Mouse (Mus musculus): ENCODE data around the gene Cdc42se1. TPM values are rescaled to one million over a fixed set of nuclear protein-coding genes. Genes with fewer than 3 reads are reported as not detected.

Cdc42se1 gene
- total RNA-seq, 2 experiments from 2014 or later: 15.5 TPM

DNA sequence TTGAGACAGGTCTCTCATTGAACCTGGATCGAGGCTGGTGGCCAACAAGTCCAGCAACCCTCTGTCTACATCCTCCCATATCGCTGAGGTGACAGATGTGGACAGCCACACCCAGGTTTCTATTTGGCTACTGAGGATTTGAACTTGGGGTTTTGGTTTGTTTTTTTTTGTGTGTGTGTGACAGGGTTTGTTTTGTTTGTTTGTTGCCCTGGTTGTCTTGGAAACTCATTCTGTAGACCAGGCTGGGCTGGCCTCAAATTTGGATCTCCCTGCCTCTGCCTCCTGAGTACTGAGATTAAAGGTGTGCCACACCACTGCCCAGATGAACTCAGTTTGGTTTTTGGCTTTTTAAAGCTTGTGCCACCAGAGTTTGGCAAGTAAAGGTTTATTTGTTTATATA is 5.5 kb upstream of the Cdc42se1 start:
- DNase-seq: no peak

DNA sequence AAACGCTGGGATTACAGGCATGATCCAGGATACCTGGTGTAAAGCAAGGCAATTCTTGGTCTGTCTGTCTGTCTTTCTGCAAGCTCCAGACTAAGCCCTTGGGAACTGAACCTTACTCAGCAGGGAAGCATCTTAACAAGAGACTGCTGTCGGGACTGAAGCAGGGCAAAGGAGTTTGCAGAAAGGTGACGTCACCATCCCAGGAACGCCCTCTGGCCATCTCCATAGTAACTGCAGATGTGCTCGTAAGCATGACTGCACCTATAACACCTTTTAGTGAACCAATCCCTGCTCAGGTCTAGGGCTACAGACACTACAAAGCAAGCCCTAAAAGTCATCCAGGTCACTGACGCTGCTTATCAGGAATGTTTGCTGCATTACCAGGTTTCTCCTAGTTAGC is 4.2 kb upstream of the Cdc42se1 start:
- DNase-seq: no peak

DNA sequence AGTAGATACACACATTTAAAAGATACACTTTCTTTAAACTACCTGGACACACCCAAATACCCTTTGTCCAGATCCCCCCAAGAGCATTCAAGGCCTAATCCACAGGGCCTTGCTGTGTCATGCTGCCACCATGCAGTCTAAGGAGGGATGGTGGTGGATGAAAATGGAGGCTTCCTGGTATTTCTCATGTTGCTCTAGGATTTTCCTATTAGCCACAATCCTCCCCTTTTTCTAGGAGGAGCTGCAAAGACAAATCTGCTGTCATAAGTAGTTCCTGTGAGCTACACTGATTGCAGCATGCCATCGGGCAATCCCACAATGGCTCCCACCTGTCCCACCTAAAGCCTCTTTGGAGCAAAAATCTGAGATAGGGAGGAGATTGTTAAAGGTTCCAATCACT is 1.3 kb upstream of the Cdc42se1 start:
- DNase-seq: no peak

DNA sequence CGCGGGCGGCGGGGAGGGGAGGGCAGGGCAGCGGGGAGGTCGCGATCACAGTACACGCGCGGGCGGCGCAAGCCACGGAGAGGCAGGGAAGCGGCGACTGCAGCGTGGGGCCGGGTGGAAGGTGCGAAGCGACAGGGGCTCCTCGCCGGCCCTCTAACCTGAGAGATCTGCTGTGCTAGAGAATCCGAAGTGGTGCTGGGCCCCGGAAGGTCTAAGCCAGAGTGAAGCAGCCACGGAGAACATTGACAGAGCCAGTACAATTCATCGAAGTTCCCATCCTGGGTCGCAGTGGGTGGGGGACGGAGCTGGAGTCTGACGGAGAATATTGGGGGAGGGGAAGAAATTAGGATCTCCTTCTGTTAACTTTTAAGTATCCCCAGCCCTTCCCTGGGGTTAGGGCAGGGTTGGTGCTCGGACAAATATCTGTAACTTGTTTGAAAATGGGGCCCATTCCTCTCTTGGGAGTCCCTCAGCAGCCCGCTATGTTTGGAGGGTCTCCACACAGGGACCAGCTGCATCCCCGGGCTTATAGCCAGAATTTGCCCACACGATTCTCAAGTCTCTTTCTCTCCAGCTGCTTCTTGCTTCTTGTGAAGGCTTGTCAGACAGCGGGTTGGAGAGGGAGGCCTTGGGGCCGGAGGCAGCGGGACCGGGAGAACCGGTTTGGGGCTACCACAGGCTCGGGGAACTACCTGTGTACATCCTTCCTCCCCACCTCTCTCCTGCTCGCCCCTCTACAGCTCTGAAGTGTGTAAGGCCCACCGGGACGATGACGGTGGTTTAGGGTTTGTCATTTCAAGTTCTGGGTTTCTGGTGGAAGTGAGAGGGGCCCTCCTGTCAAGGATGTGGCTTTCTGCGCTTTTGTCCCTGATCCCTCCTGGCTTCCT is 605 bp downstream of the Cdc42se1 start:
- DNase-seq: peak; percentile 29

DNA sequence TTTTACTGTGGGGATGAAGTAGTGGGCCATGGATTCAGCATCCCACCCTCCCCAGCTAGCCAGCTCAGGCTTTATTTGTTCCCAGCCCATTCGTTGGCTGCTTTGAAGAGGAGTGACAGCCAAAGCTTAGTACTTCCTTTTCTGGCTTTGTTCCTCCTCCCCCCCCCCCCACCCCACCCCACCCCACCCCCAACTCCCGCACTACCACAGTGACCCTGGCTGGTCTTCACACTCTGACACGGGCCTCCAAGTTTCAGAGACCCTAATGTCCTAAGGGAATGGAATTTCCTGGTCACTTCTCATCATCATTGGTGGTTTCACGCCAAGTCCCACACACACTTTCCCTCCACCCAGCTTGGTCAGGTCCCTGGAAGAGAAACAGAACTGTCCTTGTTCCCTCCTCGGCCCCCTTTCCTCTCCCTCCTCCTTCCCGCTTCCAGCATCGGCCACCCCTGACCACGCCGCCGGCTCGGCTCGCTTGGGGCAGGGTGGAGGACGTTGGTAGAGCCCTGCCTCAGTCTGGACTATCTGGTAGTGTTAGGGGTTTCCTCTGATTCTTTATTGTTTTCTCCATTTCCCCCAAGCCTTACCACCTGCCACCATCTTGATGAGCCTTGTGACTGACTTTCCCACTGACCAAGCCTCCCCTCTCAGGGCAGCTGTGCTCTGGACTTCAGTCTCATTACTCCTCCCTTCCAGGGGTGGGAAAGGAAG is 1.4 kb downstream of the Cdc42se1 start:
- DNase-seq: peak; percentile 52

DNA sequence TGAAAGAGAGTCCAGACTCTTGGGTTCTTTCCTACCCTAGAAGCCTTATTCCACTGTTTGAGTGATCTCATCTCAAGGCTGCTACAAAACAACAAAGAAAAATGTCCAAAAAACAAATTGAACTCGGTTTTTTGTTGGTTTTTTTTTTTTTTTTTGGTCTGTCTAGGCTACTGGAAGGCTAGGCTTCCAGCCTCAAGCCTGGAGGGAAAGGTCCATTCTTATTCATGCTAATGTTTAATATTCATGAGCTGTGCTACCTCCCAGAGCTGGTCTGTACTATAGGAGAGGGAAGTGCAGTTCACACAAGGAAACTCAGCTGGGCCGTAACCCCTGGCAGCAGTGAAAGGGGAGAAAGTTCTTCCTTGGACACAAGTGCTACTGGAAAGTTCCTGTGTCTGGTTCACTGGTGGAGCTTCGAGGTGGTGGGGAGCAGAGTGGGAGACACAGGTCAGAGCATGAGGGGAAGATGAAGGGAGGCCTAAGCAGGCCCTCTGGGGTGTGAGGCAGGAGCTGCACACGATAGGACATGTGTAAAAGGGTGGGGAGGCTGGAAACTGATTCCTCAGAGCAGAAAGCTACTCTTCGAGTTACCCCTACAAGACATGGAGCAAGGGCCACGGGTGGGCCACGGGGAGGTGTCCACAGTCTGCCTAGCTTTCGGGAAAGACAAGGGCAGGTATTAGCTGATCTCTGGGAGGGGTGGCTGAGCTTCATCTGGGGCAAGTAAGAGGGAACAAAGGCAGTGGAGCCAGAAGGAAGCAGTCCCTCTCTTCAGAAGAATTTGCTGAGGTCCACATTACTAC is 2.2 kb downstream of the Cdc42se1 start:
- DNase-seq: no peak

DNA sequence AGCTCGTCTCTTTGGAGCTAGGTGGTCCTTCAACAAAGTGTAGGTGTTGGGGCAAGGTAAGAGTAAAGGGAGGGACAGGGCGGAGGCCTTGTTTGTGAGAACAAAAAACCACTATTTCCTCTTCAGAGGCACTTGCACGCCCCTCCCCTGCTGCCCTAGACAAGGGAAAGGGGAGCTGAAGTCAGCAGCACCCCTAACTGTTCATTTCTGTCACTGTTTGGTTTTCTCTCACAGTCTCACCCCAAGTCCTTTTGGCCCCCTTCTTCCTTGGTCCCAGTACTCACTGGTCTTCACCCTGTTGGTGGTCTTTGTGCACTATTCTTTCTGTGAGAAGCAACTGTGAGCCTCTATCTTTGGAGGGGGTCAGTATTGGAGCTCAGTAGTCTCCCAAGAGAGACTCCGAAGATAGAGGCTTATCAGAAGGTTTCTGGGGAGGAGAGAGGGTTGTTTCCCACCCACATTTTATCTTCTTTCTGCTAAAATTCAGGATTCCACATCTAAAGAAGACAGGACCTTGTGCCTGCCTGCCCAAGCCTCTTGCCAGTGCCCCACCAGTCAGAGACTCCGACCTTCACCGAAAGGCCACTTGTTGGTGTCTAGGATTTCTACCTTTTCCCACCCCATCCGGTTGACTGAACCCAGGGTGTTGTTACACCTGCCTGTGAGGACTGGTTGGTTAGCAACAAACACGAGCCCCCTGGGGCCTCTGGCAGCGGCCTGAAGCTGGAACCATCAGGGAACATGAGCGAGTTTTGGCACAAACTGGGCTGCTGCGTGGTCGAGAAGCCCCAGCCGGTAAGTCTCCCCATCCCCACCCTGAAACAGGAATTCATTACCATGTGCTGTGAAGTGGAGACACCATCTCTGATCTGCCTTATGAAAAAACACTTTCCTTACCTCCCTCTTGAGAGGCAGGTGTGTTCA is 3.0 kb downstream of the Cdc42se1 start, which contains the start of gene Mllt11:
TSS of gene Mllt11 (minus strand) at position 874 of the 924 bp plus-strand sequence.
- no peak for DNase-seq

DNA sequence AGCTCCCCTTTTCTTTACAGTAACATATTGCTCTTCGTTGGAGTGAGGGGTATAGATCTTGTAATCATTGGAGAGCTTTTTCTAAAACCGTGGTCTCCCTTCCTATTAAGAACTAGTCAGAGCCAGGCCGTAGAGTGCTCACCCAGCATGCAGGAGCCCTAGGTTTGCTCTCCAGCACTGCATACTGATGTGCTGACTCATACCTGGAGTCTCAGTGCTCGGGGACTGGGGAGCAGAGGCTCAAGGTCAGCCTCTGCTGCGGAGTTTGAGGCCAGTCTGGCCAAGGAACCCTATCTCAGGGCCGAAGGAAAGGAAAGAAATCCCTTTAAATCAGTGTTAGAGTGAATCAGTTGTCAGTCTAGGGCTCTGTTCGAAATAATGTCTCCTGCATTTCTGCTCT is 4.2 kb downstream of the Cdc42se1 start:
- no peak for DNase-seq

DNA sequence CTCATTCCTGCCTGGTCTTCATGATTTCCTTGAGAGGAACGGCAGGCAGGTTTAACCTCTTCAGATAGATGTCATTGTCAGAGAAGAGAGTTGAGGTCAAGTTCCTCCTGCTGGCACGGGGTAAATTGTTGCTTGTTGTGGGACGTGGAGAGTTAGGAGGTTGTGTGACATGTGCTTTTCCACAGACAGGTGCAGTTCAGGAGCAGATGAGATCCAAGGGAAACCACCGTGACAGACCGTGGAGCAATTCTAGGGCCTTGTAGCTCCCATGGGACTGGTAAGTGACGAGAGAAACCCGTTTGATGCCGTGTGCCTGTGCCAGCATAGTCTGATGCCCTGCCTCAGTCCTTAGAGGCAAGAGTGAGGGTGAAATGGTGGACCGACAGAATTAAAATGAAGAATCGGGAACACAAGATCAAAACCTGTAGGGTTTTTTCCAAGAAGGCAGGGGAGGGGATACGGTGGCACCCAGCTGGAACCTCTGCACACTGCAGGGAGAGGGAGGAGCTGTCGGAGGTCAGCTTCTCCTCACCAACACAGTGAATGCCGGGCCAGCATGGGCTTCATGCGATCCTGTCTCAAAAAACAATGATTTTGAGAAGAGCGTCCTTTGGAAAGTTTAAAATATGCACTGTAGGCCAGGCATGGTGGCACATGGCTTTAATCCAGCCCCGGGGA is 4.9 kb downstream of the Cdc42se1 start:
- DNase-seq: no peak

DNA sequence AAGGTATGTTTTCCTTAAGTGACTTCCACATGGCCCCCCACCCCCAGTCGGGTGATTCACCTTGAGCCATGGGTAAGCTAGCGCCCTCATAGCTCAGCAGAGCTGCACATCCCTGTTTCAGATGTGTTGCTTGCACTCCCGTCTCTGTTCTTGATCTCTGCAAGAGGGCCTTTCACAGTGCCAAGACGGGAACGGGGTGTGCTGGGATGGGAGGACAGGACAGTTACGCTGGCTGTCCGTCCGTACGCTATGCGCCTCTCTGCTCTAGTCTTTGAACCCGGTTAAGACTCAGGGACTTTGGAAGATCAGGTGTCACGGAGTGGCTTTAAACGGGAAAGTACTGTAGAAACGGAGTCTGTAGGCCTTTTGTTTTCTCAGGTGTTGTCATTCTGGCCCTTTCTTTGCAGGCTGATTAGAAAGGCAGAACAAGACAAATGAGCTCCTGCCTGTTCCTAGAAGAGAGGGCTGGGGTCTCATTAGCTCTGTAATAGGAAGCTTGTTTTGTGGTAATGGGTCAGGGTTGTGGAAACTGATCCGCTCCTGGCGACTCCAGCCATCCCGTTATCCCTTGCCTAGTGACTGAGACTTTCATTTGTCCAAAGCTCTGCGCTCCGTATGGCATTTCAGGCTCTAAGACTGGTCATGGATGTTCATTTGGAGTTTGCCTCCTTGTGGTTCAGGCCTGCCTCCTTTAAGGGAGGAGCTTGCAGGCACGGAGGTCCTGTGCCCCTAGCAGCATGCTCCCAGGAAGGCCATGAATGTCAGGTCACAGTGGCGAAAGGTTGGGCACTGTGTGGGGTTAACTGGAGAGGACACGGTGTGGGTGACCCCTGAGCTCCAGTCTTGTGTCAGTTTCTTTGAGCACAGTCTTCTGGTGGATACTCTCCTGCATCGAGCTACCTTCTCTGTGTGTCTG is 7.1 kb downstream of the Cdc42se1 start:
- DNase-seq: no peak

DNA sequence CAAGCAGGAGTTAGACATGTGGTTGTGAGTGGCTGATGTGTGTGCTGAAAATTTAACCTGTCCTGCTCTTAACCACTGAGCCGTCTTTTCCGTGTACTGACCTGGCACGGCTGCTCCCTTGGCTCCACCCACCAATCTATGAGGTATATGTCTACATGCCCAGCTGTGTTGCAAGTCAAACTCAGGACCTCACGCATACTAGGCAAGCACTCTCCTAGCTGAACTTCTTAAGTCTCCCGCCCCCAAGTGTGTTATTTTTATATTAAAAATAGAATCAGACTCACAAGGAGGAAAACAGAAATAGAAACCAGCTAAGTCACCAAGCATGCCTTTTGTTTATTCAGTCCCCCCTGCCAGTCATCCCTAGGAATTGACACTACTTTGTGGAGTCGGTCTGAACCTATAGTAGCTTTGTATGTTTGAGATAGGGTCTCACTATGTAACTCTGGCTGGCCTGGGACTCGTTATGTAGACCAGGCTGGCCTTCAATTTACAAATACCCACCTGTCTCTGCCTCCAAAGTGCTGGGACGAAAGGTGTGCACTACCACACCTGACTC is 9.1 kb downstream of the Cdc42se1 start:
- DNase-seq: no peak

DNA sequence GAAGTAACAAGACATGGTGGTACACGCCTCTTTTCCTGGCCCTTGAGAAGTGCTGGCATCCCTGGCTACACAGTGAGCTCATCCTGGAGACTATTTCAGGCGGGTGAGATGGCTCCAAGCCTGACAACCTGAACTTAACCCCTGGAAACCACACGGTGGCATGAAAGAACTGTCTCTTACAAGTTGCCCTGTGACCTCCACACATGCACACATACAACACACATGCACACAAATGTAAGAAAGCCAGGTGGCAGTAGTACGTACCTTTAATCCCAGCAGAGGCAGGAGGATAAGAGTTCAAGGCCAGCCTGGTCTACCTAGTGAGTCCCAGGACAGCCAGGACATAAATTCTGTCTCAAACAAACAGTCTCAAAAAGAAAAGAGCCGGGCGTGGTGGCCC is 10.5 kb downstream of the Cdc42se1 start:
- DNase-seq: no peak

DNA sequence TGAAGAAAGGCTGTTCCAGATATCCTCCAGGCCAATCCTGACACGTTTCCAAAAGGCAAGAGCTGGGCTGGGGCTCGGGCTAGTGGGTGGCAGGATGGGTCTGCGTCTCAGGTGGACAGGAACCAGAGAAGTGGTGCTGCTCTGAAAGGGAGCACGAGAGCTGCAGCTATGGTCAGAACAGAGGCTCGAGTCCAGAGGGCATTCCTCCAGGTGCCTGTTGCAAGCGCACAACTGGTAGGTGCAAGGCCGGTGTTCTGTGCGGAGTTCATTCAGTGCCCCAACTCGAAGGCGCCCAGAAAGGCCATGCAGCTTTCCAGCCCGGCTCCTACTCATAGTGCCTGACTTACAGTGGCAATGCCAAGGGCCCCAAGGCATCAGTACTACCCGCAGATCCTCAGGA is 11.4 kb downstream of the Cdc42se1 start:
- DNase-seq: no peak

DNA sequence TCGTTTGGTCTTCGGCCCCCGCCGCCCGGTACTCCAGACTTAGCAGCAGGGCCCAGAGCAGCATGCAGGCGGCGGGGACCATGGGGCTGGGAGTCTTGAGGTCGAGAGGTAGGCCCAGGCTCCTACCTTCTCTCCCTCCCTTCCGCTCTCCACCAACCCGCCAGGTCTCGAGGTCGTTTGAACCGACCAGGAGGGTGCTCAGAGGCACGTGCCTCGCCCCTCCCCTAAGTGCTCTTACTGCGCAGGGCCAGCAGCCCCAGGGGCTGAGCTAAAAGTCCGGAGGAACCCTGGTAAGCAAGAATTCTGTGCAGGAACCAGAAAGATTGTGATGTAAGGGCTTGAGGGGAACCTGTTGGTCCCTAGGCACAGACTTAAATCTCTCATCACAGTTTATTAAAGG is 12.4 kb downstream of the Cdc42se1 start:
- no peak for DNase-seq

DNA sequence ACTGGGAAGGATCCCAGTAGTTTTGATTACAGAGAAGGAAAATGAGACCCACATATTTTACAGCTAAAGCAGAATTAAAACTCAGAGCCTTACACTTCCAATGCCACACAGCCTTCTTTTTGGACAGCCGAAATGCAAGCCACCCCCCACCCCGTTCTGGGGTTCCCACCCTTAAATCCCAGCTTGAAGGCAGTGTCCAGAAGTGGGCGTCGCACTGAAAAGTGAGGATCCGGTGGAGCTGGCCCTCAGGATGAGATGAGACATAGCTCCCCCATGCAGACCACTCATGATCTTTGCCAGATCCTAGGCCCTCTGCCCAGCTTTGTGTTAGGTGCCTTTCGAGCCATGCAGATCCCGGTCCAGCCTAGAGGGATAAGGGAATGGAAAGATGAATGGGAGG is 13.0 kb downstream of the Cdc42se1 start, which contains the start of gene Gm128:
TSS of gene Gm128 (minus strand) at position 101 of the 400 bp plus-strand sequence.
- DNase-seq: no peak

DNA sequence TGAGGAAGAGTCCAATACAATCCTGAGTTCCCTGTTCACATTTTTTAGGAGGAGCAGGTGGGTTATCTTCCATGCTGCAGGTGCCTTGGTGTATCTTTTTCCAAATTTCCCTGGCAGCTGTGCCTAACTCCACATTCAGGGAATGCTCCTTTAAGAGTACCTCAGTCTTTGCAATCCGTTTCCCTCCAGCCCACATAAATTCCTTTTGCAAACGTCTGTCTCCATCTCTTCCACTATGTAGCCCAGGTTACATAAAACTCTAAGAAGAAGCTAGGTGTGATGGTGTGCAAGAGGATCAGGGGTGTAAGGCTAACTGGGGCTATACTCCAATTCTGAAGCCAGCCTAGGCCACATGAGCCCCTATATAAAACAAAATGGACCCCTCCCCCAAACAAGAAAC is 14.6 kb downstream of the Cdc42se1 start:
- DNase-seq: no peak

DNA sequence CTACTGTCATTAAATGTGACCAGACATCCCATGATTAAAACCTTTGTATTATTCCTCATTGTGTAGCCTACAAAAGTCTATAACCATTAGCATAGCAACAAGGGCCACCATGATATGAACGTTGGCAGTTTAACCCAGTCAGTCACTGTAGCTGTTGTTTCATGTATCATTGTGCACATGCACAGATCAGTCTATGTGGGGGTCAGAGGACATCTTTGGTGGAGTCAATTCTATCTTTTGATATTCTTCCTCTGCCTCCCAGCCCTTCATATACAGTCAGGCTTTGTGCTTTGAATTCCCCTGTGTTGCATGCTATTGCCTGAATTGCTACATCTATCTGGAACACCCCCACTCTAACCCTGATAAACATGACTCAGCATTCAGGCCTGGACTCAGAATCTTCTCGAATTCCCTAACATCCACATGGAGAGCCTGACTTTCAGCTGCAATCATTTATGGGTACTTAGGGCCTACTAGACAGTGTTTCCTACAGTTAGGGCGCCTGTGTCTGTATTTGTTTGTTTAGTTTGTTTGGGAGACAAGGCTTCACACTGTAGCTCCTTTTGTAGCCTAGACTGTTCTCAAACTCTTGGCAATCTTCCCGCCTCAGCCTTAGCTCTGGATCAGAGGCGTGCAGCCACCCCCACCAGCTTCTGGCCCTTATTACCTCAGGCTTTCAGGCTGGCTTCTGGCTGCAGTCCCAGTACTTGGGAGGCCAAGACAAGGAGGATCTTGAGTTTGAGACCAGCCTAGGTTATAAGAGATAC is 18.1 kb downstream of the Cdc42se1 start:
- peak; percentile 25 for DNase-seq

DNA sequence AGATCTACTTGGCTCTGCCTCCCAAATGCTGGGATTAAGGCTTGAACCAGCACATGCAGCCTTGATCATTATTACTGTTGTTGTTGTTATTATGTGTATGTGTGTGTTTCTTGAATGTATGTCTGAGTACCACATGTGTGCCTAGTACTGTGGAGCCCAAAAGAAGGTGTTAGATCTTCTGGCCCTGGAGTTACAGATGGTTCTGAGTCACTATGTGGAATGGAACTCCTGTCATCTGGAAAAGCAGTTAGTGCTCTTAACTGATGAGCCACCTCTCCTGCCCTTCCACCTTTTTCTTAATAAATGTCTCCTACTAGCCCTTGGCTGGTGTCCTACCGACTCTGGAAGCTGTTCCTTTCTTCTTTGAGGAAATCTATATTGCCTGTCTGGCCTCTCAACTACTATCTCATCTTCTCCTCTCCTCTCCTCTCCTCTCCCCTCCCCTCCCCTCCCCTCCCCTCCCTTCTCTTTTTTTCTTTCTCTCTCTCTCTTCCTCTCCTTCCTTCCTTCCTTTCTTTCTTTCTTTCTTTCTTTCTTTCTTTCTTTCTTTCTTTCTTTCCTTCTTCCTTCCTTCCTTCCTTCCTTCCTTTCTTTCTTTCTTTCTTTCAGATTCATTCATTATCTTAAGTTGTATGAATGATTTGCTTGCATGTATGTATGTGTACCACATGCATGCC is 19.3 kb downstream of the Cdc42se1 start:
- no peak for DNase-seq

Data from gastrocnemius, postnatal 25 days (tissue).